Mouse (Mus musculus): ENCODE results near the gene Lrrc37a.
A peak's percentile ranks its signal among the peaks of the same experiment; 100 is the strongest.
"Not testable (repeated sequence)": the region's sequence is repeated elsewhere in the genome, so short reads cannot be mapped to it uniquely, and the experiment has no call there.

The Lrrc37a gene

DNA sequence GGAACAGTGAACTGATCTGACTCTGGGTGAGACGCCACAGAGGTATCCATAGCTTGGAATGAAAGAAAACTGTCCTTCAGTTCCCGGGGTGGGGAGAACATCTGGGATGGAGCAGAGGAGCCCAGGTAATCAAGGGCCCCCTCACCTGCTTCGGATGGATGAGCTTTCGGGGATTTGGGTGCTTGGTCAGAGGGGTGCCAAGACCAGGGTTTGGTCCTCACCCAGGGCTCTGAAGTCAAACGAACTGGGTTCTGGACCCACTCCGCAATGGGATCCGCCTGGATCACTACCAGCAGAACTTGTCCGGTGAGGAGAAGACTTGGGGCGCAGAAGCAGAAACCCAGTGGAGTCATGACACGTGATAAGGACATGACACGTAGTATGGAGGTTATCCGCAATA is at the start of gene Lrrc37a:
Gene Lrrc37a (minus strand): TSS at position 101 of the 400 bp plus-strand sequence.
- DNase-seq (ENCODE audit: low spot score in 2 of 2): no peak

DNA sequence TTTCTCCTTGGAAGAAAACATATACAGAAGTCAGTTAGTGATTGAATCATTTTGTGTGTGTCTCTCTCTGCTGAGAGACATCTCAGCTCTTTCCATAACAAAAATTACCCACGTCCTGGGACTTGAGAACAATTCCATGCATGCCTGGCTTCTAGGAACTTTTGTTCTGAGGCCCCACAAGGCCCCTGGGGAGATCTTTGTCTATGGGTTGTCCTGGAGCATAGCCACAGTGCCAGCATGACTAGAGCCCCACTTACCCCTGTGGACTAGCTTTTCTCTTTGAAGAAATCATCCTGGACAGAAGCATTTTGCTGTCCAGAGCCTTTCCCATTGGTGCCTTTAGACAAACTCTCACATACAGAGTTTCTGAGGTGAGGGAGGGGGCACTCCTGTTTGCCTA is 30.6 kb upstream of the Lrrc37a start:
- not testable (repeated sequence) for DNase-seq (ENCODE audit: low spot score in 2 of 2)

DNA sequence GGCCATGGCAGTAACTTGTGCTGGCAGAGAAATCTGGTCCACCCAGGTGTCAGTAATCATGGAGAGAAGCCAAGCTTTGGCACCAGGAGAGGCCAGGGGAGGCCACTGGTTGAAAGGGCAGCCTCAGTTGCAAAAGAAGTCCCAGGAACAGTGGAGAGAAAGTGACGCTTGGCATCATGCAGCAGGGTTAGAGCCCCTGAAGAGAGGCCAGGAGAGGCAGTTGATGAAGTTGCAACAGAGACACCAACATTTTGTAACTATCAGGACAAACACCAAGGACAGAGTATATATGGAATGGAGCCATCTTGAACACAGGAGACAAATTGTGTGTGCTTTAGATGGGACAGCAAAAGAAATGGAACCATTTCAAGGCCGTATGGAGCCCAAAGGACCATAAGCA is 7.7 kb upstream of the Lrrc37a start:
- DNase-seq (ENCODE audit: low spot score in 2 of 2): no peak

DNA sequence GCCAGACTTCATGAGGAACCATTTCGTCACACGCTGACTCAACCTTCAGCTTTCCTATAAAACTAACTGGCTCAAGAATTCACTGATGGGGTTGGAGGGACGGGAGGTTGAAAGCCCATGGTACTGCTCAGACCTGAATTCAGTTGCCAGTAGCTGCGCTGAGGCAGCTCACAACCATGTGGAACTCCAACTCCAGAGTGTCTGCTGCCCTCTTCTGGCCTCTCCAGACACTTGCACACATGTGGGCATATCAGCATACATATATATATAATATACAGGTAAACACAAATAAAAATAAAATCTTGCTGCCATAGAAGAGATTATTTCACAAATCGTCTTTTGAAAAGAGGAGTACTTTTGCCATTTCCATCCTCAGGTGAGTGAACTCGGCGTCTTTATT is 40.0 kb downstream of the Lrrc37a start:
- DNase-seq (ENCODE audit: low spot score in 2 of 2): no peak

DNA sequence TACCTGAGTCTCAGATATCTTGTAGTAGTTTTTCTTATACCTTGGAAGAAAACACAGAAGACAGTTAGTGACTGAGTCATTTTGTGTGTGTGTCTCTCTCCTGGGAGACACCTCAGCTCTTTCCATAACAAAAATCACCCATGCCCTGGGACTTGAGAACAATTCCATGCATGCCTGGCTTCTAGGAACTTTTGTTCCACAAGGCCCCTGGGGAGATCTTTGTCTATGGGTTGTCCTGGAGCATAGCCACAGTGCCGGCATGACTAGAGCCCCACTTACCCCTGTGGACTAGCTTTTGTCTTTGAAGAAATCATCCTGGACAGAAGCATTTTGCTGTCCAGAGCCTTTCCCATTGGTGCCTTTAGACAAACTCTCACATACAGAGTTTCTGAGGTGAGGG is 53.3 kb downstream of the Lrrc37a start:
- not testable (repeated sequence) for DNase-seq (ENCODE audit: low spot score in 2 of 2)

DNA sequence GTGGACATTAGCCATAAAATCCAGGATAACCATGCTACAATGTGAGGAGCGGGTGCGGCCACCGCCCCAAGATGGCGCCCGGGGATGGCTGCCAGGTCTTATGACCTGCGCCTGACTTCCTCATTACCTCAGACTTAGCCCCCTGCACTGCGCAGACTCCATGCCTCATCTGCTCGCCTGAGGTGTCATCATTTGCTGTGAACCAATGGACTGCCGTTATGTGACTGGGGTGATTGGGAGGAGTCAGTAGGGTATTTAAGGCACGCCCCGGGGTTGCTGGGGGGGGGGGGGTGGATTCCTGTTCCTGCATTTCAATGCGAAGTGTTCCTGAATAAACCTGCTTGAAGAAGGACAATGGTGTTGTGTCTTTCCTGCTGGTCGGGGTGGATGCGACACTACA is 54.7 kb downstream of the Lrrc37a start:
- not testable (repeated sequence) for DNase-seq (ENCODE audit: low spot score in 2 of 2)

DNA sequence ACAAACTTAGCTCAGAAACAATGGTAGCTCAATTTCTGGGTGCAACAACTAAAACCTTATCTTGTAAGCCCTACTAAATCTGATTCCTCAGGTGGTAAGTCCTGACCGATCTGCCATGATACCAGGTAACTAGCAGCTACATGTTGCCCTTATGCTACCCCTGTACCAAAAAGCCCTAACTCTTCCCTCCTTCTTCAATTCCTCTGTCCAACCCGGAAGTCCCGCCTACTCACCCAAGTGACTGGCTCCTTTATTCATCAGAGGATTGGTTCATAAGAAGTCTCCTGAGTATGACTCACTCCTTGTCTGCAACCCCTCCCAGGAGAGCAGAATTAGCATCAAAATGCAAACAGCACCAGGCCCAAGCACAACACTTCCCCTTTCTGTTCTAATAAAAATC is 60.7 kb downstream of the Lrrc37a start:
- DNase-seq (ENCODE audit: low spot score in 2 of 2): no peak

DNA sequence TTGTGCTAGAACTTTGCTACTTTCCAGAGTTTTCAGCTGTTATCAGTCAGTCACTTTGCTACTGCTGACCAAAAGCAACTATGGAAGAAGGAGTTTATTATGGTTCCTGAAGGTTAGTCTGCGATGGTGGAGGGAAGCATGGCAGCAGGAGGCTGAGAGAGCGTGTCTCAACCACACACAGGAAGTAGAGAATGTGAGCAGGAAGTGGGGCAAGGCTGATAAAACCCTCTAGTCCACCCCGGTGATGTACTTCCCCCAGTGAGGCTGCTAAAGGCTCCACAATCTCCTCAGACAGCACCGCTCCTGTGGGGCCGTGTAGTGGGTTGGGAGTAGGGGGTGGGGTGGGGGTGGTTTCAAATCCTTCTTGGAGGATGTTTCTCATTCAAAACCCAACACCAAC is 68.1 kb downstream of the Lrrc37a start:
- no peak for DNase-seq (ENCODE audit: low spot score in 2 of 2)

DNA sequence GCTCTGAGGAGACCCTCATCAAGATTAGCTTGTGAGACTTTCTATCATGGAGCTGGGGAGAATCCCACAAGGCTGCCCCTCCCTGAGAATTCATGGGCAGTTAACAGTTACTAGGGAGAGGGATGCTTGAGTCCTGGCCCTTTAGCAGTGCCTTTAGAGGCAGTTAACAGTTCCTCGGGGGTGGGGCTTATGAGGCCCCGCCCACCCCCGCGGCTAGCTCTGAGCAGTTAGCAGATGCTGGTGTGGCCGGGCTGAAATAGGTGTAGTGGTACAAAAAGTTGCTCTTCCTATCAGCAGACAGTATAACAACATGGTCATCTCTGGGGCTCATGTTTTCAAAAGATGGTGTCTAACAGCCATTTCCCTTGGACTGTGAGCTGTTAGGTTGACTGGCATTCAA is 79.4 kb downstream of the Lrrc37a start:
- DNase-seq (ENCODE audit: low spot score in 2 of 2): no peak

DNA sequence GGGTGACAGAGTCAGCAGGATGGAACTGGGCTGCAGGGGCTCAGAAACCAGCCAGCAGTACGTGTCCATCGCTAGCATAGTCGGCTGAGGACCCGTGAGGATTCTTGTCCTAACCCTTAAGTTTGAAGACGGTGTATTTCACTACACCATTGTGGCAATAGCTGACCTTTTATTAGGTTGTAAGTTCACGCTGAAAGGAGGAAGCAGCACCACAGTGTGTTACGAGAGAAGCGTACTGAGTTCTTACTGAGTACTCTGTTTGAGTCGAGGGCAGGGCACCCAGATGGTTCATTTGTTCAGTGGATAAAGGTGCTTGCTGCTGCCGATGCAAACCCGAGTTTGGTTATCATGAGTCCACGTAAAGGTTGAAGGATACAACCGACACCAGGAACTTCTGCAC is 84.7 kb downstream of the Lrrc37a start:
- DNase-seq (ENCODE audit: low spot score in 2 of 2): no peak

DNA sequence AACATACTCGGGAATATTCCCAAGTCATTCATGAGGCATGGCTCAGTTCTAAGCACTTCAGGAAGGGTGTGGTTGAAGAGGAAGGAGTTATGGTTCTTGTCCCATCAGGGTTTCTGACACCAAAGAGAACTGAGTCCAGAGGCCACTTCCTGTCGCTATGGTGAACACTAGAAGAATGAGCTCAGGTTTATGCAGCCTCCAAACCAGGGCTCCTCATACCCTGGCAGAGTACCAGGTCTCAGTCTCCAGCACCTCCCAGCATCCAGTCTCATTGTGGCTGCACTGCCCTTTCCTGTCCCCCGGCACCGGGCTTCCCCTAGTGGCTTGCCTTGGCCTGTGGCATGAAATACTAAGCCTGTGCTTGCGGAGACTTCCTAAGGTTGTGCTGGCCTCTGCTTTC is 85.2 kb downstream of the Lrrc37a start:
- DNase-seq (ENCODE audit: low spot score in 2 of 2): no peak

DNA sequence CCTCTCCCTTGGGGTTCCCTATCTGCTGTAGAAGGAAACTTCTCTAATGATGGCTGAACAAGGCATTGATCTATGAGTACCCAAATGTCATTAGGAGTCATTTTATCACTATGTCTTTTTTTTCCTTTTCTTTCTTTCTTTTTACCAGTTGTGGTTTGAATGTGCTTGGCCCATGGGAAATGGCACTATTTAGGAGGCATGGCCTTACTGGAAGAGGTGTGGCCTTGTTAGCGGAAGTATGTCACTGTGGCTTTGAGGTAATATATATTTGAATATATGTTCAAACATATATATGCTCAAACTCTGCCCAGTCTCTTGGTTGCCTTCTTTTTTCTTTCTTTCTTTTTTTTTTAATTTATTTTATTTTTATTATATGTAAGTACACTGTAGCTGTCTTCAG is 90.9 kb downstream of the Lrrc37a start:
- no peak for DNase-seq (ENCODE audit: low spot score in 2 of 2)

DNA sequence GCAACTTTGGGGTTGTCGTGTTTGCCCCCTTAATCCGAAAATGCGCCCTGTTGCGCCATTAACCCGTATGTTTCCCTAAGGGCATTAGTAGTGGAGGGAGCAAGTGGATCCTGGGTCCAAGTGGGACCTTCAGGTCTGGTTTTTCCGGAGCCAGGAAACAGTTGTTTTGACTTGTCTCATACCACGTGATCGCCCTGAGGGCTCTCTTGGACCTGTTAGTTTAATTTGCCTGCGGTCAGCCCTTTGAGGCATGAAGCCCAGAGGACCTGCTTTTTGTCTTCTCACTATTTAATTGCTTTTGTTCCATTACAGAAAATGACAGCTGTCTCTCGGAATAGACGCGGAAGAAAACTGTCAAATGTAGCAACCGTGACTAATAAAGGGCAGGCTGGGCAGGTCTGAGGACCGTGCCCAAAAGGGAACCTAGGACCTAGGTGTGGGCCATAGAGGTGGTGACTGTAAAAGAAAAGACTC is 91.4 kb downstream of the Lrrc37a start:
- DNase-seq (ENCODE audit: low spot score in 2 of 2): peak; percentile 12 to 31

DNA sequence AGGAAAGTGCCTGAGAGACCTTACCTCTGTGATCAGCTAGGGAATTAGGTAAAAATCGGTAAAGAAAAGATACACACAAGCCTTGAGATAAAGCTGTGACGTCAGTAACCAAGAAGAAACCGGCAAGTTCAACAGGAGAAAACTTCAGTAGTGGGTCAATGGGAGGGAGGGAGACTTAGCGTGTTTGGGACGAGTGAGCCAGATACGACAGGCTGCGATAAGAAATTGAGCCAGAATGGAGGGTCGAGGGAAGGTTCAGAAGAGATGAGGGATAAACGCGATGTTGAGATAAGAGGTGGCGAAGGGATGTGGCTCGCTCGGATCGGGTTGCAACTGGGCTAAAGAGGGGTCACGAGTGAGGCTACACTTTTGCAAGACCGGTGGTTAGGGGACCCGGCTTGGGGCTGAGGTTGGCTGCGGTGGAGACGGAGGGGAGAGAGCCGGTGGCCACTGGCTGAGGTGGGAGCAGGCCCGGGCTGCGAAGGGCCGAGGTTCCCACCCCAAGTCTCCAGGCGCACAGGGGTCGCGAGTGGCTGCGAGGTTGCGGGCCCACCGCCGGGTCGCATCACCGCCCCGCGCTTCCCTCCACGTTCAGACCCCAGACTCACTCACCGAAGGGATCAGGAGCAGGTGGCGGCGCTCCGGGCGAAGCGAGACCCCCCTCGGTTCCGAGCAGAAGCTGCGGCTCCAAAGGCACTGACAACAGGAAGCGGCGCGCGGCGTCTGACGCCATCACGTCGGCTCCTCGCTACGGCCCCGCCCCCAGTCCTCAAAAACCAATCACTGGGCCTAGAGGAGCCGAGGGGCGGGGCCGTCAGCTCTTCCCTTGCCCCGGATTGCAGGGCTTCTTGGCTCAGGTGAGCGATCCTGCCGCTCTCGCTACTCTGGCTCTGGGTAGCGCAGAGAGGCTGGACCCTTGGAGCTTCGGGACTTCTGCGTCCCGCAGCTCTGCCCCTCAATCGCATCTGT is 92.1 kb downstream of the Lrrc37a start, which contains the start of gene Plekhm1:
Gene Plekhm1 (minus strand): TSS at position 707 of the 969 bp plus-strand sequence.
- peak; percentile 88 to 95 for DNase-seq (ENCODE audit: low spot score in 2 of 2)

DNA sequence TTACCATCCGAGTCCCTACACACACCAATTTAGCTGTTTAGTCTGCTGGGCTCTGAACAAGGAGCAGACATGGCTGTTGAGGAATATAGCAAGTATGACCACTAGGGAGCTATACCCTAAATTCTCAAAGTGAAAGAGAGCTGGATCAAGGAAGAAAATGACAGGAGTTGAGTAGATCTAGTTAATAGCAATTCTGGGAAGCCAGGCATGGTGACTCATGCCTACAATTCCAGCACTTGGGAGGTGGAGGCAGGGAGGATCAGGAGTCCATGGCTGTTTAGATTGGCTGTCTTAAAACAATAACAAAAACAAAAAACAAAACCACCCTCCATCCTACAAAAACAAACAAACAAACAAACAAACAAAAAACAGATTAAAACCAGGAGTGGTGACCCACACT is 93.1 kb downstream of the Lrrc37a start:
- DNase-seq (ENCODE audit: low spot score in 2 of 2): no peak

DNA sequence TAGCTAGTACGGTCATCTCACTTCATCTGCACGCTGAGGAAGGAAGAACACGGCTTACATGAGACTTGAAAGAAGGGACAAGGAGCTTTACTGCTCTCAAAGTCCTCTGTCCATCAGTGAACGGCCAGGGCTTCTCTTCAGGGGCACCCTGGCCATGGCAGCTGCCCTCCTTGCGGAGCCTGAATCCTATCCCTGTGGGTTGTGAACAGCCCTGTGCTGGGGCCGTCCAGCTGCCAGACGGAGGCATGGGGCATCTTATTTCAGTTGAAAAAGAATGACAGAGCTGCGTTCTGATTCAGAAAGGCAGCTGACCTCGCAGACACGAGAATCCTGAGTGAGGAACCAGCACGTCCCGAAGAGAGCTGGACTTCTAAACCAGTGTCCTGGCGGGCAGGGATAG is 95.5 kb downstream of the Lrrc37a start:
- no peak for DNase-seq (ENCODE audit: low spot score in 2 of 2)

DNA sequence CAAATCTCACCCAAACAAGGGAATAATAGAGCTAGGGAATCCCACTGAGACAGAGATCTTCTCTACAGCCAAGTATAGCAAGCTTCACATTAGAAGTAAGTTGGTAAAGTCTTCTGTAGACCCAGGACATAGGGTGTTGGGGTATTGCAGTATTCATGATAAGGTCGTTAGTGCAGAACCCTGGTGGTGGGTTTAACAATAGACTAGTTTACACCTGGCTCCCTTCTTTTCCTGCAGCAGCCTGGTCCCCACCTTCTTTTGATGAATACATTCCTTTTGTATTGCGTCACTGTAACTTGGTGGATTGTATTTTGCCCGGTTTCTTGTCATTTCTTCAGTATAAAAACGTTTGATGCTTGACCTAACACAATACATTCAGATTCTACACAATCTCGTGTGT is 97.3 kb downstream of the Lrrc37a start:
- not testable (repeated sequence) for DNase-seq (ENCODE audit: low spot score in 2 of 2)

DNA sequence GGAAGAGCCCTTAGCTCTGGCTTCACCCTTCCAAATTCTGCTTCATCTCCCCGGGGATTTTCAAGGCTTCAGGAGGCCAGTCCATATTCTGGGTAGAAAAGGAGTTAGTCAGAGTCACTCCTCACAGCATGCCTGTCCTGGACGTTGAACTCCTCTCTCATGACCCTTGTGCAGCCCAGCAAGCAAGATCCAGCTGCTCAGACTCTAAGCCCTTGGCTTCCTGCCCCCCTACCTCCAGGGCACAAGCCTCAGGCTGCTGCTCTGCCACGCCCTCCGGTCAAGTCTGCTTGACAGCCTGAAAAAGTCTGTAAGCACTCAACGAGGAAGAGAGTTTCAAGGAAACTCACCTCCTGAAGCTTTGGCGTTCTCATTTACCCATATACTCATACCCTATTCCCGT is 97.8 kb downstream of the Lrrc37a start:
- no peak for DNase-seq (ENCODE audit: low spot score in 2 of 2)

DNA sequence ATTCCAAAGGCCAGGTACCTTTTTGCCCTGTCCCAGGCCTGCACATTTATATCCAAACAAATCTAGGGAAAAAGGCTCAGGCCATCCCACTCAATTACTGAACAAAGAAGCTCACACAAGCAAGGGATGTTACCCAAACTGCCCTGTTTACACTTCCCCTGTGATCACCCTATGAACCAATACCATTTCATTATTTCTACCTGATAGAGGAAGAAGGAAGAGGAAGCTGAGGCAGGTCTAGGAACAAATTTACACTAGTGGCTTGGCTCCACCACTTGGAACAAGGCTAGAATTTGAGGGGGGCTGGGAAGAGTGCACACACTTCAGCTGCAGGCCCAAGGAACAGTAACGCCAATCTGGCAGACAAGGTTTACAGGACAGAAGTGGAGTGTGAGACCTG is 98.6 kb downstream of the Lrrc37a start:
- DNase-seq (ENCODE audit: low spot score in 2 of 2): no peak

DNA sequence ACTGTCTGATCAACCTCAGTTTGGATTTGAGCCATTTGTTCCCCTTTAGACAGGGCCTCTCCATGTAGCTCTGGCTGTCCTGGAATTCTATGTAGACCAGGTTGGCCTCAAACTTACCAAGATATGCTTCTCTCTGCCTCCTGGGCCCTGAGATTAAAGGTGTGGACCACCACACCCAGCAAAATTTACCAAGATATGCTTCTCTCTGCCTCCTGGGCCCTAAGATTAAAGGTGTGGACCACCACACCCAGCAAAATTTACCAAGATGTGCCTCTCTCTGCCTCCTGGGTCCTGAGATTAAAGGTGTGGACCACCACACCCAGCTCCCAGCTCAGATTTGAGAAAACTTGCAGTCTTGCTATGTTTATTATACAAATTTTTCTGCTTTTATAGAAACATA is 99.8 kb downstream of the Lrrc37a start:
- no peak for DNase-seq (ENCODE audit: low spot score in 2 of 2)

DNA sequence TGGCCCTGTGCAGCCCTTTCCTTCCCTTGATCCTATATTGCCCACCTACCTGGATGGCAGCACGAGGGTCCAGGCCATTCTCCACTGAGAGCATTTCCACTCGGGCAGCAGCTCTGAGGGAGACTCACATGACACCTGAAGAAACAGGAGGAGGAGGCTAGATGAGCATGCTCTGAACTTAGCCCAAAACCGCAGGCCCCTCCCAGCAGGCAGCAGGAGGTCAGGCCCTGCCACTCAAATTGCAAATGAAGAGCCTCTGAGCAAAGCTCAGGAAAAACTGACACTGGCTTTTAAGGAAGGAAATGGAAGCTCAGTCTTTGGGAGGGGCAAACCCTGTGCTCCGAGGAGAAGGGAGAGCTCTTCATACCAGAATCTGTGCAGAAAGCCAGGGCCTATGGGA is 100.6 kb downstream of the Lrrc37a start:
- no peak for DNase-seq (ENCODE audit: low spot score in 2 of 2)

DNA sequence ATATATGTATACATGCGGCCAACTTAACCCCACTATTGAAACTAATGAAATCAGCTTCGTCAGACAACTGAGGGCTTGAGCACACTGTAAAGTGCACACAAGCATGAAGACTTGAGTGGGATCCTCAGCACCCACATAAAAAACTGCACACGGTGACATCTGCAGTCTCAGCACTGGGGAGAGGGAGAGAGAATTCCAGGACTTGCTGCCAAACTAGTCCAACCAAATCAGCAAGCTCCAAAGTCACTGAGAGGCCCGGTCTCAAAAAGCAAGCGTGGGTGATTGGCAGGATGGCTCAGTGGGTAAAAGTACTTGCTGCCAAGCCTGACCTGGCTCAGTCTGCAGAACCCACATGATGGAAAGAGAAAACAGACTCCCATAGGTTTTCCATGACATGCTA is 101.7 kb downstream of the Lrrc37a start:
- no peak for DNase-seq (ENCODE audit: low spot score in 2 of 2)

DNA sequence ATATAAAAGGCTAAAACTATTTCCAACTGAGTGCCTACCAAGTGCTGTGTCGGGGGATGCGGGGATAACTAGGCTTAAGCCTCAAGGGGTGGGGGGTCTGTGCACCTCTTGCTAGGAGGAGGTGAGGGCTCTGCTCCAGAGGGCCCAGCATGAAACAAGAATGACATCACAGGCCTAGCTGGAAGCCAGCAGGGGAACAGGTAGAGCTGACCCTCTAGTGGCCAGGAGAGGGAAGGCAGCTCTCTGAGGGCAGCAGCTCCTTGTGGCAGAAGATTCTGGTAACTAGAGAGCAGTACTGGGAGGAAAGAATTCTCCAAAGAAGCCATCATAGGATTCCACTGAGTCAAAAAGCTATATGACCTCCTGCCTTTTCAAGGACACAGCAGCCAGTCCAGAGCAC is 102.2 kb downstream of the Lrrc37a start:
- peak; percentile 31 to 53 for DNase-seq (ENCODE audit: low spot score in 2 of 2)
